Mouse (Mus musculus) B cell, adult 62 days (primary cell): ENCODE results near the gene S100a11. TPM values are rescaled to one million over a fixed set of nuclear protein-coding genes. Genes with fewer than 3 reads are reported as not detected.

Experiments used
- total RNA-seq: library from RNA; stranded (reverse); gene quantifications from 4 replicates; pipeline ENCODE4 v1.2.4, GENCODE M21; 2023

The S100a11 gene
- total RNA-seq, result 185 to 237 TPM (median 210 TPM) in 4 replicates

GRCm38 (mm10) chr3:93520330-93521193 lies at the start of gene S100a11:
TSS of gene S100a11 (plus strand) at chr3:93520488.

DNA sequence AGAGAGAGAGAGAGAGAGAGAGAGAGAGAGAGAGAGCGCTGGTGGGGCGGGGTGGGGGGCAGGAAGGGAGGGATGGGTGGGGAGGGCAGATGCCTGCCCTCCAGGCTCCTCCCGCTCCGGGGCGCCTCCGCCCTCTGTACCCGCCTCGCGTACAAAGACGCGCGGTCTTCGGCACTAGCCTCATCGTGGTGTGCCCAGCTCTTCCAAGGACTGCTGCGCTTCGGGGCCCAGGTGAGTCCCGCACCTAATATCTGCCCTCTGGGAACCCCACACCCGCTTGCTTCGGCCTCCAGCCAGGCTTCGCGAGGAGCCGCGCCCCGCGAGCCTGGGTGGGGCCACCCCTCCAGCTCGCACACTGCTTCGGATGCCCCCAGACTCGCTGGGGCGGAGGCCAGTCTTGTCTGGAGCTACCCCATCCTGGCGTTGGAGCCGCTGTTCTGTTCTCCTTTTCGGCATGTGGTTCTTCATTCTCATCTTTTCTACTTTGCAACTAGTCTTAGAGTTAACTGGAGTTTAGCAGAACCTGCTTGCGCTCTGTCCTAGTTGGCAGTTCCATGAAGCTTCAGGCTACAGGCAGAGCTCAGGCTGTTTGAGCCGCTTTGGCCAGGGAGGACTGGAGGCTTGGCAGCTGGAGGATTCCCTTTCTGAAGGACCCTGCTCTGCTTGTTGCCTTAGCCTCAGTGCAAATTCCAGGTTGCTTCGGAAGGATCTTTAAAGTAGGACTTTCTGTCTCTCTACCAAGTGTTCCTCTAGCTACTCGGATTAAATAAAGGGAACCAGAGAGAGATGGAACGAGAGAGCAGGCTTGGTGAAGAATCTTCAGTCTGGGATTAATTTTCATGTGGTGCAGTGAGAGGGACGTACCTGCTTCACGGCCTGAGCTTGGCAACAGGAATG lies 34.9 kb downstream of the S100a11 start, which contains the start of gene S100a10:
Gene S100a10, plus strand, starts transcription at position 100 of the 897 bp plus-strand sequence.

Other genes starting within 250 kb of the S100a11 start
- gene Flg, start 247.0 kb upstream of the S100a11 start, total RNA-seq, result not detected in 4 replicates
- not detected in 4 replicates for gene Hrnr, start 200.7 kb upstream of the S100a11 start, total RNA-seq
- not detected in 4 replicates for gene Rptn, start 126.8 kb upstream of the S100a11 start, total RNA-seq
- not detected in 4 replicates for gene Tchh, start 78.2 kb upstream of the S100a11 start, total RNA-seq
- not detected in 4 replicates for gene Tchhl1, start 51.7 kb upstream of the S100a11 start, total RNA-seq
- gene S100a10, start 34.6 kb downstream of the S100a11 start, total RNA-seq, result 168 to 198 TPM (median 184 TPM) in 4 replicates
- gene Tdpoz2, start 132.2 kb downstream of the S100a11 start, total RNA-seq, result not detected in 4 replicates
- gene Tdpoz1, start 155.8 kb downstream of the S100a11 start, total RNA-seq, result not detected in 4 replicates
- gene Gm37596, start 172.6 kb downstream of the S100a11 start, total RNA-seq, result not detected in 4 replicates